Mouse (Mus musculus) stomach, embryonic 14.5 days (tissue): ENCODE measurements around the gene Ccnc. TPM values are rescaled to one million over a fixed set of nuclear protein-coding genes. Genes with fewer than 3 reads are reported as not detected.

Experiments used
- ATAC-seq: fragments of 200-750 bp; cut with Nextera tagmentation; 2 replicates; pipeline ENCODE4 v1.8.0; 2017; ENCODE audit warnings: low read depth, moderate TSS enrichment; ENCODE audit not compliant: insufficient number of reproducible peaks, insufficient read depth, low FRiP score
- H3K27ac ChIP-seq: fragments of 300-500 bp; sonication (generic); 2 replicates; pipeline ENCODE4 v1.5.1; 2014; ENCODE audit warnings: mild to moderate bottlenecking, low read length, moderate library complexity, mixed read lengths
- H3K27me3 ChIP-seq: fragments of 300-500 bp; sonication (generic); 2 replicates; pipeline ENCODE4 v1.6.1; 2014; ENCODE audit warnings: low read length, control low read depth, mixed read lengths; ENCODE audit not compliant: control insufficient read depth, insufficient read depth
- H3K36me3 ChIP-seq: fragments of 300-500 bp; sonication (generic); 2 replicates; pipeline ENCODE4 v1.6.1; 2014; ENCODE audit warnings: mild to moderate bottlenecking, control low read depth, low read length, moderate library complexity, mixed read lengths; ENCODE audit not compliant: control insufficient read depth, insufficient read depth
- H3K4me1 ChIP-seq: fragments of 300-500 bp; sonication (generic); 2 replicates; pipeline ENCODE4 v1.6.1; 2014; ENCODE audit warnings: low read length, control low read depth, mixed read lengths; ENCODE audit not compliant: control insufficient read depth, insufficient read depth
- H3K4me2 ChIP-seq: fragments of 300-500 bp; sonication (generic); replicated peaks from 2 replicates; pipeline ENCODE4 v1.6.1; 2014; ENCODE audit warnings: low read depth, low read length, control low read depth
- H3K4me3 ChIP-seq: fragments of 300-500 bp; sonication (generic); 2 replicates; pipeline ENCODE4 v1.5.1; 2014; ENCODE audit warnings: low read depth, low read length, control low read depth
- H3K9ac ChIP-seq: fragments of 300-500 bp; sonication (generic); replicated peaks from 2 replicates; pipeline ENCODE4 v1.6.1; 2014; ENCODE audit warnings: low read depth, mild to moderate bottlenecking, control low read depth, low read length, moderate library complexity, mixed read lengths
- H3K9me3 ChIP-seq: fragments of 300-500 bp; sonication (generic); 2 replicates; pipeline ENCODE4 v1.6.1; 2016; ENCODE audit warnings: low read depth, low read length, control low read depth; ENCODE audit not compliant: control insufficient read depth
- WGBS: fragments of 180-500 bp; shearing (Covaris S2); extraction: QIAGEN DNeasy Blood & Tissue Kit; methylation state at CpG from one replicate; pipeline ENCODE4 v1.1.7; 2014; 5-methylcytosine and 5-hydroxymethylcytosine counted together
- polyA plus RNA-seq: library from polyadenylated mRNA; unstranded; fragments of >200 nt; fragmentation: Nextera tagmentation; extraction: Ambion mirVana; gene quantifications from 2 replicates; pipeline ENCODE4 v1.2.1, GENCODE M21; 2014

Ccnc gene
- 46.7 and 49.7 TPM in 2 replicates for polyA plus RNA-seq

GRCm38 (mm10) chr4:21727615-21728165 lies at the start of gene Ccnc:
Gene Ccnc (plus strand): TSS chr4:21727701.
- Histone ChIP-seq H3K4me3 (peak within 1 kb of the TSS; percentile 91), H3K36me3 (peaks cover under 1% of the 10 kb centered on the region; the same call in 1 of the 2 replicates), H3K9ac (peak within 1 kb of the TSS; percentile 68), H3K9me3 (no peaks in the 10 kb centered on the region), H3K4me1 (no peaks in the 10 kb centered on the region), H3K4me2 (peak within 1 kb of the TSS; percentile 74), H3K27me3 (no peaks in the 10 kb centered on the region), H3K27ac (peak within 1 kb of the TSS; percentile 69)
- peak; percentile 98 for ATAC-seq
- WGBS, result 1% methylated on average over 37 of the region's 37 CpGs

GRCm38 (mm10) chr4:21678101-21678974 lies 49.2 kb upstream of the Ccnc start:
- Histone ChIP-seq H3K4me3 (peak overlapping the region; percentile 36), H3K4me1 (no peaks in the 10 kb centered on the region; the same call in 1 of the 2 replicates), H3K4me2 (peak overlapping the region; percentile 63), H3K27me3 (peaks cover 70% of the 10 kb centered on the region), H3K27ac (no peak overlapping the region), H3K36me3 (no peaks in the 10 kb centered on the region), H3K9me3 (no peaks in the 10 kb centered on the region), H3K9ac (no peak overlapping the region)
- WGBS, result under 1% methylated on average over 84 of the region's 84 CpGs
- no peak; the same call in 1 of the 2 replicates for ATAC-seq

- no peaks in the 10 kb centered on the region; the same call in 1 of the 2 replicates for H3K4me1 ChIP-seq
- no peaks in the 10 kb centered on the region for H3K36me3 ChIP-seq
- under 1% methylated on average over 58 of the region's 79 CpGs for WGBS
- H3K27ac ChIP-seq, result no peak overlapping the region
- H3K4me3 ChIP-seq, result peak overlapping the region; percentile 36
- peaks cover 74% of the 10 kb centered on the region for H3K27me3 ChIP-seq
- peak overlapping the region; percentile 63 for H3K4me2 ChIP-seq
- H3K9ac ChIP-seq, result no peak overlapping the region
- peak; percentile 75 for ATAC-seq
- H3K9me3 ChIP-seq, result no peaks in the 10 kb centered on the region
These were observed 48.4 kb upstream of the Ccnc start for GRCm38 (mm10) chr4:21678975-21679623.

GRCm38 (mm10) chr4:21679624-21680480 lies 47.6 kb upstream of the Ccnc start:
- Histone ChIP-seq H3K4me1 (no peaks in the 10 kb centered on the region; the same call in 1 of the 2 replicates), H3K4me2 (peak overlapping the region; percentile 63), H3K9me3 (no peaks in the 10 kb centered on the region), H3K4me3 (peak overlapping the region; percentile 36), H3K9ac (no peak overlapping the region), H3K27me3 (peaks cover 75% of the 10 kb centered on the region), H3K27ac (no peak overlapping the region), H3K36me3 (no peaks in the 10 kb centered on the region)
- no peak for ATAC-seq
- WGBS, result 2% methylated on average over 42 of the region's 42 CpGs

- H3K36me3 ChIP-seq, result no peaks in the 10 kb centered on the region
- no peak overlapping the region for H3K9ac ChIP-seq
- 3% methylated on average over 10 of the region's 10 CpGs for WGBS
- no peak overlapping the region for H3K27ac ChIP-seq
- ATAC-seq, result no peak
- H3K4me3 ChIP-seq, result no peak overlapping the region
- peaks cover 78% of the 10 kb centered on the region for H3K27me3 ChIP-seq
- no peaks in the 10 kb centered on the region; the same call in 1 of the 2 replicates for H3K4me1 ChIP-seq
- H3K4me2 ChIP-seq, result no peak overlapping the region
- no peaks in the 10 kb centered on the region for H3K9me3 ChIP-seq
These were observed 46.5 kb upstream of the Ccnc start for GRCm38 (mm10) chr4:21680971-21681370.

GRCm38 (mm10) chr4:21682421-21683150 lies 44.9 kb upstream of the Ccnc start:
- no peak for ATAC-seq
- no peaks in the 10 kb centered on the region for H3K9me3 ChIP-seq
- H3K27me3 ChIP-seq, result peaks cover 81% of the 10 kb centered on the region
- H3K4me2 ChIP-seq, result no peak overlapping the region
- H3K9ac ChIP-seq, result no peak overlapping the region
- H3K36me3 ChIP-seq, result no peaks in the 10 kb centered on the region
- H3K27ac ChIP-seq, result no peak overlapping the region
- no peaks in the 10 kb centered on the region; the same call in 1 of the 2 replicates for H3K4me1 ChIP-seq
- WGBS, result 16% methylated on average over 10 of the region's 10 CpGs
- no peak overlapping the region for H3K4me3 ChIP-seq

- no peak overlapping the region for H3K9ac ChIP-seq
- H3K36me3 ChIP-seq, result no peaks in the 10 kb centered on the region
- H3K4me3 ChIP-seq, result no peak overlapping the region
- no peak for ATAC-seq
- 4% methylated on average over 14 of the region's 14 CpGs for WGBS
- H3K27me3 ChIP-seq, result peaks cover 78% of the 10 kb centered on the region
- H3K27ac ChIP-seq, result no peak overlapping the region
- H3K4me1 ChIP-seq, result 0 out of 2 replicates have a peak, but pooled peaks cover 6% of the 10 kb centered on the region
- no peaks in the 10 kb centered on the region for H3K9me3 ChIP-seq
- no peak overlapping the region for H3K4me2 ChIP-seq
These were observed 43.0 kb upstream of the Ccnc start for GRCm38 (mm10) chr4:21684341-21684970.
